Mouse (Mus musculus) mammary gland, adult 2 months (tissue): ENCODE data around the gene Fcgbp. TPM values are rescaled to one million over a fixed set of nuclear protein-coding genes. Genes with fewer than 3 reads are reported as not detected.

Source experiments
- polyA plus RNA-seq: library from polyadenylated mRNA; depleted of rRNA; stranded (reverse); fragments of >200 nt; gene quantifications from 2 replicates; pipeline ENCODE4 v1.2.3, GENCODE M21; 2012; ENCODE audit warnings: low replicate concordance; rRNA removed

Fcgbp gene
- polyA plus RNA-seq, result 45.0 and 51.2 TPM in 2 replicates

DNA sequence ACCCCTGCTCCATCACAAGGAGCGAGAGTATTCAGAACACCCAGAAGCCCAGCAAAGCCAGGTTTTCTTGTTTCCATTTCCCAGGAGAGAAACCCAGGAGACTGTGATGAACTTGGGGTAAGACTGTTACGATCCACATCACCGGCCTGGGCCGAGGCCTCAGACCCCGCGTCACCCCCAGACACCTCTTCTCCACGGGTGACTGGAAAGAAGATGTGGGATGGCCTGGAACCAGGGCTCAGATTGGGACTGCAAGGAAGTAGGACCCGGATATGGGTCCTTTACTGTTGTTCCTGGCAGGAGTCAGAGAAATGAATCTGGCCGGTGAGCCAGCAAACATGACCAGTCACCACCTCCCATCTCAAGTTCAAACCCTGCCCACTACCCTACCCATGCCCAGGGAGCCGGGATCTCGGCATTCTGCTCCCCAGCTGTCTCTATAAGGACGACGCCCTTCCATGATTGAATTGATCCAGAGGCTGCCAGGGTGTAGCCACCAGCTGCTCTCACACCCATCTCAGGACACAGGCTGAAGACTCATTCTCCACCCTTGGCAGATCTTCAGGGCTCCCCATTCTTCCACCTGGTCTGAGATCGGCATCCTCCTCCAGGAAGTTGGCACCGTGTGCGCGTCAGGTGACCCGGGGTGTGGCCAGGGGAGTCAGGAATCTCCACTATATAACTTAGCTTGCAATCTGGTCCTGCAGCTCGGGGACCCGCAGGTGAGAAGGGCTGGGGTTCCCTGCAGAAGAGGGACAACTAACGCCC, at the start of gene Fcgbp:
TSS of gene Fcgbp (plus strand) at position 706 of the 768 bp plus-strand sequence.

DNA sequence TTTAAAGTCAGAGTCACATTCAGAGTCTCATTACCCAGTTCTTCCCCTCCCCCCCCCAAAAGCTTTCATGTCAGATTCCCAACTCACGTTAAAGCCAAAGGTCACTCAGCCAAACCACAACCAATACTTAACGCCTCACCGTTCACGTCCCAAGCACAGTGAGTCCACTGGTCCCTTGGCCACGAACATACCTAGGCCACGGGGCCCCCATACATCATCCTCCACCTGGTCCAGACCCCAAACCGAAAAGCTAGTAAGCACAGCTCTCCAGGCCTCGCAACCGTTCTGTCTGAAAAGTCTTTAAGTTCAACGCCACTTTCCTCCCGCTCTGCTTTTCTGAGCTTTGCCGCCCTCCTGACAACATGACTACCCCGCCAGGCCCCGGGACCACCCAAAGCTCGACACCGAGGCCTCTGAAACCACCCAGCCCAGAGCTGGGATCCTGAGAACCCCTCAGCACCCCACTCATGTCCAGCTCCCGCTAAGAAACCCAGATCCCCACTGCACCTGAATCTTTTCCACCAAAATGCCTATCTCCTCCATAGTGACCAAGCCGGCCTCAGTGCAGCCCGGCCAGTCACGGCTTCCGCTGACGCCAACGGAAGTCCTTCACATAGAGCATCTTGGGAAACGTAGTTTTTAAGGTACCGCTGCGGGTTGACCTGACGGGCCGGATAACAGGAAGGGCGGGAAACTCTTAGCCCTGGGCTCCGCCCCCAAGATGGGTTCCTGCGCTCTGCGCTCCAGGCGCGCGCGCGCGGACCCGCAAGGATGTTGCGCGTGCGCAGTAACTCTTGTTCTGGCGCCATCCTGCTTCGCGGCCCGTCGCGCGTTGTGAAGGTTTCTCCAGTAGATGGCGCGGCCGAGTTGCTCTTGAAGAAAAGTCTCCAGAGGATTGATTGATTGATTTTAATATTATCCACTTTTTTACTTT, 21.3 kb upstream of the Fcgbp start, which contains the start of gene Psmc4:
TSS of gene Psmc4 (minus strand) at position 626 of the 934 bp plus-strand sequence.

DNA sequence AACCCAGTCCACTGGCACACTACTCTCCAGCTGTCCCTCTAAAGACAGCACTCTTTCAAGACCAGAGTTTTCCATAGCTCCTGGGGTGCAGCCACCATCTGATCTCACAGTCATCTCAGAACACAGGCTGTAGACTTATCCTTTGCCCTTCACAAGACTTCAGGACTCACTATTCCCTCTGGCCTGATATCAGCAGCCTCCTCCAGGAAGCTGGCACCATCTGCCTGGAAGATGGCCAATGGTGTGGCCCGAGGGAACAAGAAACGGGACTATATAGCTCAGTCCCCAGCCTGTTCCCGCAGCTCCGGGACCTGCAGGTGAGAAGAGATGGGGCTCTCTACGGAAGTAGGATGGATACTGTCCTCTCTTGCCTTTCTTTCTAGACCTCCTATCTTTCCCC, 58.1 kb downstream of the Fcgbp start, which contains the start of gene 9530053A07Rik:
TSS of gene 9530053A07Rik (plus strand) at position 301 of the 400 bp plus-strand sequence.

DNA sequence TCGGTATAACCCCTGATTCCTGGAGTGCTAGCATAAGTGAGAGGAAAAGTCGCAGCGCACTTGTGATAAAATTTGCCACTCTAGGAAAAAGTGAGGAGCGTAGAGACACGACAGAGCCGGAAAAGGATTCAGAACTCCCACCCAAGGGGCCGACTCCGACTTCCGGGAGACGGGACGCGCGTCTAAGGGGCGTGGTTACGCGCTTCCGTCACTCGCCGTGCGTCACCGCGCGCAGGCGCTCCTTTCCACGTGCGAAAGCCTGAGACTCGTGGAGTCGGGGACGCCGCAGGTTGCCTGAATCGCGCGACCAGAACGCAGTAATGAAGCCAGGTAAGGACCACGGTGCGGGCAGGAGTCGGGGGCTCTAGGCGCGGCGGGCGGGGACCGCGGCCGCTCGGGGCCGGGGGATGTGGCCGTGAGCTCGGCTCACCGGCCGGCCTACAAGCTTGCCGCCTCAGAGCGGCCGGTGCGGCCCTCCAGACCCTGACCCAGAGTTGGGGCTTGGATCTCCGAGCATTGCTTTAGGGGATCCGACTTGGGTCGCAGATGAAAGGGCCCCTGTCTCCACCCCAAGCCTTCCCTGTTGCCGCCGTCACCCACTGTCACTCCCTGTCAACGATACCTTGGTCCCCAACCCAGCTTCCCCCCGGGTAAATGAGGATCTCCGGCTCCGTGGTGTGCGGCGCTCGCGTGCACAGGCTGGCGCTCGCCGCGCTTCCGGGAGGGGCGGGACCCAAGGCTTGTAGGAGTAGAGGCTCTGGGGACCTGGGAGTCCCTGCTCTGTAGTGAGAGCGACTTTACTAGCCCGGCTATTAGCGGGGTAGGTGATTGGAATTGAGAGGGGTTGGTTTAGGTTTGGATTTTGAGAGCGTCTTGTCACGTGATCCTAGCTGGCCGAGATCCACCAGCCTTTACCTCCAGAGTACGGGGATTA, 98.7 kb downstream of the Fcgbp start, which contains the start of gene Fbl:
TSS of gene Fbl (plus strand) at position 222 of the 934 bp plus-strand sequence.

Other genes starting within 250 kb of the Fcgbp start
- gene Zfp59, start 232.6 kb upstream of the Fcgbp start, polyA plus RNA-seq, result 0.26 and 0.86 TPM in 2 replicates
- gene Zfp607a, start 213.7 kb upstream of the Fcgbp start, polyA plus RNA-seq, result 0.68 and 1.1 TPM in 2 replicates
- 1.4 and 2.8 TPM in 2 replicates for gene Zfp974, start 141.8 kb upstream of the Fcgbp start, polyA plus RNA-seq
- gene Zfp780b, start 92.1 kb upstream of the Fcgbp start, polyA plus RNA-seq, result 0.98 and 2.9 TPM in 2 replicates
- 0.27 and 0.63 TPM in 2 replicates for gene Zfp850, start 57.1 kb upstream of the Fcgbp start, polyA plus RNA-seq
- gene Psmc4, start 21.1 kb upstream of the Fcgbp start, polyA plus RNA-seq, result 77.8 and 97.0 TPM in 2 replicates
- not detected in 2 replicates for gene 9530053A07Rik, start 58.2 kb downstream of the Fcgbp start, polyA plus RNA-seq
- 32.1 and 36.7 TPM in 2 replicates for gene Fbl, start 98.5 kb downstream of the Fcgbp start, polyA plus RNA-seq
- 66.0 and 77.5 TPM in 2 replicates for gene Dyrk1b, start 108.2 kb downstream of the Fcgbp start, polyA plus RNA-seq
- 2.6 and 9.5 TPM in 2 replicates for gene Eid2, start 196.6 kb downstream of the Fcgbp start, polyA plus RNA-seq
- gene Eid2b, start 206.5 kb downstream of the Fcgbp start, polyA plus RNA-seq, result 7.4 and 19.4 TPM in 2 replicates
- not detected in 2 replicates for gene Selenov, start 219.9 kb downstream of the Fcgbp start, polyA plus RNA-seq
- 0.11 TPM in 1 of 2 replicates, not detected in the other for gene Dll3, start 231.0 kb downstream of the Fcgbp start, polyA plus RNA-seq
- gene Timm50, start 240.8 kb downstream of the Fcgbp start, polyA plus RNA-seq, result 90.3 and 103 TPM in 2 replicates